Mouse (Mus musculus): ENCODE results near the gene Rpp14.

Gene Rpp14

GRCm38 (mm10) chr14:8080165-8080679 lies at the start of gene Rpp14:
Rpp14 (plus strand) TSS chr14:8080367.
- CTCF ChIA-PET: no interaction called here

GRCm38 (mm10) chr14:8030535-8030934 lies 49.6 kb upstream of the Rpp14 start:
- CTCF ChIA-PET: no interaction called here

- CTCF ChIA-PET: no interaction called here
These were observed 47.9 kb upstream of the Rpp14 start for GRCm38 (mm10) chr14:8032087-8032944.

DNA sequence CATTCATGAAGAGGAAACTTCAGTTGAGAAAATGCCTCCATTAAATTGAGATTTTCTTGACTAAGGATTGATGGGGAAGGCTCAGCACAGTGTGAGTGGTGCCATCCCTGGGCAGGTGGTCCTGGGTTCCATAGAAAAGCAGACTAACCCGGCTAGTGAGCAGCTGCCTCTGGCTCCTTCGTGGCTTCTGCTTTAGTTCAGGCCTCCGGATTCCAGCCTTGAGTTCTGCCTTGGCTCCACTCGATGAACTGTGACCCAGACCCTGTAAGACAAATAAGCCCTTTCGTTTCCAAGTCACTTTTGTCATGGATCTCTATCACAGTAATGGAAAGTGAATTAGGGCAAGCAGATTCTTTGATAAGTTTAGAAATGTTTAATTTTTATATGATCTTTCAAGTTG lies 45.6 kb upstream of the Rpp14 start:
- CTCF ChIA-PET: no interaction called here

GRCm38 (mm10) chr14:8035951-8036350 lies 44.2 kb upstream of the Rpp14 start:
- CTCF ChIA-PET: no interaction called here

GRCm38 (mm10) chr14:8036406-8036805 lies 43.8 kb upstream of the Rpp14 start:
- CTCF ChIA-PET: no interaction called here

- CTCF ChIA-PET: no interaction called here
These were observed 42.0 kb upstream of the Rpp14 start for GRCm38 (mm10) chr14:8038150-8038549.

GRCm38 (mm10) chr14:8038791-8039448 lies 41.2 kb upstream of the Rpp14 start:
- CTCF ChIA-PET: no interaction called here

GRCm38 (mm10) chr14:8040179-8040578 lies 40.0 kb upstream of the Rpp14 start:
- CTCF ChIA-PET: no interaction called here

GRCm38 (mm10) chr14:8040911-8041678 lies 39.1 kb upstream of the Rpp14 start:
- CTCF ChIA-PET: interaction anchor here (0.5 kb wide), 1 partner anchor 134 kb away, joined by 22 read pairs; no protein-coding TSS in a partner anchor

DNA sequence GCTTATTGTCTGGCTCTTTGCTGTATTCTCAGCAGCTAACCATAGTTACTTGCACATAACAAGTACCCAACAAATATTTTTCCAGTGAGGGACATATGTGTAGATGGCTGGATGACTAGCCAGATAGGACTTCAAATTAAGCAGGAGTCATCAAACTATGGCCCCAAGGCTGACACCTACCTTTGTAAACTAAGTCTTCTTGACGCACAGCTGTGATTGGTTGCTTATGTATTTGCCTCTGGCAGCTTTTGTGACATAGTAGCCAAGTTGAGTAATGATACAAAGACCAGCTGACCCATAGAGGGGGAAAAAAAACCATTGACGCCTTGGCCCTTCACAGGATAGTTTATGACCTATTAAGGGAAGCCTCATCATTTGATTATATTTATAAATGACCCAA lies 38.0 kb upstream of the Rpp14 start:
- CTCF ChIA-PET: no interaction called here

DNA sequence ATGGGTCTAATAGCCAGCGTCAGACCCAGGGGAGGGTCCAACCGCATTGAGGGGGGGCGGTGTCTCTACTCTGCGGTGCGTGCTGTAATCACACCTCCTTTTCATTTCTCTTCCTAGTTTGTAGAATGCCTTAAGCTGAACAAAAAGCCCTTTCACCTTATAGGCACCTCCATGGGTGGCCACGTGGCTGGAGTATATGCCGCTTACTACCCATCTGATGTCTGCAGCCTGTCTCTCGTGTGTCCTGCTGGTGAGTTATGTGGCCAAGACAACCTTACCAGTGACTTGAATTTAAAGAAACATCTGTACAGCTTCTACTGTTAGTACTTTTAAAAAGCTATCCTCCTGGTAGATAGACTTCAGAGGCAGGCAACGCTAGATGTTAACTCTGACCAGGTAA lies 37.6 kb upstream of the Rpp14 start:
- CTCF ChIA-PET: no interaction called here

- CTCF ChIA-PET: interaction anchor here (0.6 to 1.0 kb wide), 3 partner anchors 59 to 76 kb away, joined by 3 to 4 read pairs (median 4); no protein-coding TSS in a partner anchor
These were observed 35.8 kb upstream of the Rpp14 start for GRCm38 (mm10) chr14:8044330-8044729.

DNA sequence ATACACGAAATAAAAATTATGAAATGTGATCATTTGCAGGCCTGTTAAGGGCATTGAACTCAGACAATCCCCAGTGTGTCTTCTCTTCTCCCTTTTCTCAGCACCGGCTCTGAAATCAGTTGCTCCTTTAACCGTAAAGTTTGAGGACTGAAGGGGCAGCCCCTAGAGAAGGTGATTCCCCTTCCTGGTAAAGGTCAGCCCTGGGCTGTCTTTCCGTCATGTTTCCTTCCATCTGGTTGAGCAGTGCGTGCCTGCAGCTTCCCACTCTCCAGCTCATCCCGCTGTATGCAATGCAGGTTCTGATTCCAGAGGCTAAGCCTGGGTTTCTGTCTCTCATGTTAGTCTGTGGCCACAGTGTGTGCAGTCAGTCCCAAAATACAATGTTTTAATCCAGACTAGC lies 35.4 kb upstream of the Rpp14 start:
- CTCF ChIA-PET: interaction anchor here (0.6 to 1.0 kb wide), 3 partner anchors 59 to 77 kb away, joined by 3 to 4 read pairs (median 4); no protein-coding TSS in a partner anchor

- CTCF ChIA-PET: no interaction called here
These were observed 34.9 kb upstream of the Rpp14 start for GRCm38 (mm10) chr14:8045187-8045846.

DNA sequence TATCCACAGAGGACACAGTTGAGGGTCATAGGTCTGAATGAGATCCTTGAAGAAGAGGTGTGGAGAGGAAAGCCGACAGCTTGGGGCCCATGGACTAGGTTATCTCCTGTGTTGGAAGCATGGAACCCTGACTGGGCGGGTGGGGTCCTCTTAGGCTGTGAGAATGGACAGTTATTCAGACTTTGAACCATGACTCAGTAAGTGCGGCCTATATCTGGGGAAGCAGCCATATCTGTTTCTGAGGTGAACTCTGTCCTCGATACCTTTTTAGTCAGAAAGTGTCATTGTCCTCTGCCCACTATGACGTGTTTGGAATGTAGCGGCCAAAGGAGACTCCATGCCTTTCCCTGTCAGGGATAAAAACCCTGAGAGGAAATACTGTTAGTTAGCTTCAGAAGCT lies 33.3 kb upstream of the Rpp14 start:
- CTCF ChIA-PET: no interaction called here

DNA sequence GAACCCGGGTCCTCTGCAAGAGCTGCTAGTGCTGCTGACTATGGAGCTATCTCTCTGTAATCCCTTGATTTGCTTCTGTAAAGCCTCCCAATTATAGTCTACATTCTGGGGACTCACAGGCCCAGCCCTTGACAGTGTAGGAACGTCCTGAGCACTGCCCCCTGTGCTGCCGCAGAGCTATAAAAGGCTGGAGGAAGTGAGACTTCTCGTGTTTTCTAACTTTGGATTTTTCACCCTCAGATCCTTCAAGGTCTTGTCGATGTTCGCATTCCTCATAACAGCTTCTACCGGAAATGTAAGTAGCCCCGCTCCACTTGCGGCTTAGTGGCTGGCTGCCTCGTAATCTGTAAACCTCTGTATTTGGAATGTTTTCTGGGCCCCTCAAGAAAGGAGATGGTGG lies 30.8 kb upstream of the Rpp14 start:
- CTCF ChIA-PET: no interaction called here

- CTCF ChIA-PET: no interaction called here
These were observed 28.3 kb upstream of the Rpp14 start for GRCm38 (mm10) chr14:8051869-8052268.

GRCm38 (mm10) chr14:8052661-8053060 lies 27.5 kb upstream of the Rpp14 start:
- CTCF ChIA-PET: no interaction called here

- CTCF ChIA-PET: no interaction called here
These were observed 25.7 kb upstream of the Rpp14 start for GRCm38 (mm10) chr14:8054310-8055102.

- CTCF ChIA-PET: no interaction called here
These were observed 24.1 kb upstream of the Rpp14 start for GRCm38 (mm10) chr14:8056076-8056475.
